Mouse (Mus musculus): ENCODE measurements around the gene Foxp1.

DNA sequence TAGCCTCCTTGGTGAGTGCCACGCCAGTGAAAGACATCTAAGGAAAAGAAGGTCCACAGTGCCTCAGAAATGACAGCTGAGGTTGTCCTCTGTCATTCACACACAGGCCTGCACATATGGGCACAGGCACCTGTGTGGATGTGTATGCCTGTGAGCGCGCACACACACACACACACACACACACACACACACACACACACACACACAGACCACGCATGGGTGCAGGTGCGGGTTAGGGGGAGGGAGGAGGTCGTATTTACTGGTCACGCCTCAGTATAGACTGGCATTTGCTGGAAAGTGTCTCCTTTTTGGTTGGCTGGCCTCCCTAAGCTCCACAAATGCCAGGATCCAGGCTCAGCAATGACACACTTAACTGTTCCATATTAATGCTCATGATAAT lies 305.4 kb downstream of the Foxp1 start:
- TF ChIP-seq CTCF (IDR thresholded peaks at IDR 0.05; ENCODE audit: low read depth) (no peak), EP300 (IDR thresholded peaks at IDR 0.05; ENCODE audit: low read depth) (no peak)
